Mouse (Mus musculus) lung, postnatal 0 days (tissue): ENCODE measurements around the gene Aifm1.

Experiments
- CTCF ChIP-seq: IDR thresholded peaks from 2 replicates; pipeline ENCODE4 v1.5.1; 2016; ENCODE audit warnings: antibody characterized with exemption, mild to moderate bottlenecking
- EP300 ChIP-seq: IDR thresholded peaks from 2 replicates; pipeline ENCODE4 v1.6.1; 2016; ENCODE audit warnings: antibody characterized with exemption, mild to moderate bottlenecking, control low read depth

GRCm38 (mm10) chrX:48523512-48523911 is 10.1 kb upstream of the Aifm1 start:
- no peak for TF ChIP-seq CTCF
- TF ChIP-seq EP300 = no peak
